Mouse (Mus musculus): Measurements from ENCODE around the gene Mfsd11. TPM values are rescaled to one million over a fixed set of nuclear protein-coding genes. Genes with fewer than 3 reads are reported as not detected.
"Not testable (repeated sequence)": the region's sequence is repeated elsewhere in the genome, so short reads cannot be mapped to it uniquely, and the experiment has no call there.

Mfsd11 gene
- polyA plus RNA-seq, 1 experiment from 2014 or later: 37.0 TPM

GRCm38 (mm10) chr11:116840748-116841147, 11.5 kb upstream of the Mfsd11 start:
- no peak for DNase-seq (ENCODE audit: low spot score)
- H3K9me3 ChIP-seq (ENCODE audit: control insufficient read depth, low read length): no peaks in the 10 kb centered on the region
- H3K4me3 ChIP-seq (ENCODE audit: low read depth, low read length): no peak overlapping the region
- H3K36me3 ChIP-seq (ENCODE audit: control insufficient read depth, insufficient read depth, low read length): peaks cover 25% of the 10 kb centered on the region
- H3K27me3 ChIP-seq (ENCODE audit: control insufficient read depth, insufficient read depth, low read length): no peaks in the 10 kb centered on the region
- H3K27ac ChIP-seq (ENCODE audit: low read depth, low read length): no peak overlapping the region
- no peak for ATAC-seq (ENCODE audit: low FRiP score)
- 0 out of 2 replicates have a peak overlapping the region, but pooled peaks have one; percentile 7 for H3K9ac ChIP-seq (ENCODE audit: low read depth, low read length)
- peak overlapping the region; percentile 69; the same call in 1 of the 2 replicates for H3K4me2 ChIP-seq (replicated peaks; ENCODE audit: low read depth, low read length)
- peaks cover 18% of the 10 kb centered on the region for H3K4me1 ChIP-seq (replicated peaks; ENCODE audit: control insufficient read depth, insufficient read depth, low read length)
- WGBS: 94% methylated on average over 4 of the region's 4 CpGs

- Histone ChIP-seq H3K4me3 (ENCODE audit: low read depth, low read length) (peak overlapping the region; percentile 86), H3K36me3 (ENCODE audit: control insufficient read depth, insufficient read depth, low read length) (peaks cover 10% of the 10 kb centered on the region), H3K27me3 (ENCODE audit: control insufficient read depth, insufficient read depth, low read length) (no peaks in the 10 kb centered on the region), H3K27ac (ENCODE audit: low read depth, low read length) (peak overlapping the region; percentile 99), H3K9ac (ENCODE audit: low read depth, low read length) (peak overlapping the region; percentile 86), H3K4me2 (replicated peaks; ENCODE audit: low read depth, low read length) (peak overlapping the region; percentile 69), H3K4me1 (replicated peaks; ENCODE audit: control insufficient read depth, insufficient read depth, low read length) (peaks cover 18% of the 10 kb centered on the region), H3K9me3 (ENCODE audit: control insufficient read depth, low read length) (no peaks in the 10 kb centered on the region)
- under 1% methylated on average over 72 of the region's 73 CpGs for WGBS
- DNase-seq (ENCODE audit: low spot score) (peak; percentile 79), ATAC-seq (ENCODE audit: low FRiP score) (peak; percentile 67)
These were observed 9.5 kb upstream of the Mfsd11 start for GRCm38 (mm10) chr11:116842531-116843260.

GRCm38 (mm10) chr11:116843261-116844233, 8.7 kb upstream of the Mfsd11 start, which contains the start of the genes Mettl23 and Jmjd6:
TSS of gene Mettl23 (plus strand) at chr11:116843278.
TSS of gene Jmjd6 (minus strand) at chr11:116843449.
- peak within 1 kb of the TSS; percentile 86 for H3K4me3 ChIP-seq (ENCODE audit: low read depth, low read length)
- 1% methylated on average over 68 of the region's 72 CpGs for WGBS

GRCm38 (mm10) chr11:116846593-116847181, 5.6 kb upstream of the Mfsd11 start:
- Histone ChIP-seq H3K4me2 (replicated peaks; ENCODE audit: low read depth, low read length) (no peak overlapping the region), H3K4me1 (replicated peaks; ENCODE audit: control insufficient read depth, insufficient read depth, low read length) (peaks cover 8% of the 10 kb centered on the region), H3K9me3 (ENCODE audit: control insufficient read depth, low read length) (no peaks in the 10 kb centered on the region), H3K9ac (ENCODE audit: low read depth, low read length) (no peak overlapping the region), H3K27ac (ENCODE audit: low read depth, low read length) (no peak overlapping the region), H3K36me3 (ENCODE audit: control insufficient read depth, insufficient read depth, low read length) (peaks cover 2% of the 10 kb centered on the region; the same call in 1 of the 2 replicates), H3K4me3 (ENCODE audit: low read depth, low read length) (no peak overlapping the region), H3K27me3 (ENCODE audit: control insufficient read depth, insufficient read depth, low read length) (no peaks in the 10 kb centered on the region)
- DNase-seq (ENCODE audit: low spot score) (no peak), ATAC-seq (ENCODE audit: low FRiP score) (no peak)
- 85% methylated on average over 4 of the region's 4 CpGs for WGBS

More at GRCm38 (mm10) chr11:116843261-116844233, 8.7 kb upstream of the Mfsd11 start, which contains the start of the genes Mettl23 and Jmjd6:
- DNase-seq (ENCODE audit: low spot score): peak; percentile 95
- H3K4me2 ChIP-seq (replicated peaks; ENCODE audit: low read depth, low read length): peak within 1 kb of the TSS; percentile 69
- ATAC-seq (ENCODE audit: low FRiP score): peak; percentile 95
- peak within 1 kb of the TSS; percentile 86 for H3K9ac ChIP-seq (ENCODE audit: low read depth, low read length)
- H3K9me3 ChIP-seq (ENCODE audit: control insufficient read depth, low read length): no peaks in the 10 kb centered on the region
- peaks cover 18% of the 10 kb centered on the region for H3K4me1 ChIP-seq (replicated peaks; ENCODE audit: control insufficient read depth, insufficient read depth, low read length)
- peaks cover 3% of the 10 kb centered on the region; the same call in 1 of the 2 replicates for H3K36me3 ChIP-seq (ENCODE audit: control insufficient read depth, insufficient read depth, low read length)
- H3K27ac ChIP-seq (ENCODE audit: low read depth, low read length): peak within 1 kb of the TSS; percentile 99
- H3K27me3 ChIP-seq (ENCODE audit: control insufficient read depth, insufficient read depth, low read length): no peaks in the 10 kb centered on the region

- 96% methylated on average over 3 of the region's 3 CpGs for WGBS
- DNase-seq (ENCODE audit: low spot score) (no peak), ATAC-seq (ENCODE audit: low FRiP score) (no peak)
- H3K27ac ChIP-seq (ENCODE audit: low read depth, low read length): no peak overlapping the region
- no peaks in the 10 kb centered on the region for H3K27me3 ChIP-seq (ENCODE audit: control insufficient read depth, insufficient read depth, low read length)
- H3K9me3 ChIP-seq (ENCODE audit: control insufficient read depth, low read length): no peaks in the 10 kb centered on the region
- H3K4me2 ChIP-seq (replicated peaks; ENCODE audit: low read depth, low read length): no peak overlapping the region
- no peak overlapping the region for H3K4me3 ChIP-seq (ENCODE audit: low read depth, low read length)
- peaks cover 2% of the 10 kb centered on the region; the same call in 1 of the 2 replicates for H3K36me3 ChIP-seq (ENCODE audit: control insufficient read depth, insufficient read depth, low read length)
- no peak overlapping the region for H3K9ac ChIP-seq (ENCODE audit: low read depth, low read length)
- peaks cover 8% of the 10 kb centered on the region for H3K4me1 ChIP-seq (replicated peaks; ENCODE audit: control insufficient read depth, insufficient read depth, low read length)
These were observed 4.8 kb upstream of the Mfsd11 start for GRCm38 (mm10) chr11:116847187-116848085.

GRCm38 (mm10) chr11:116848086-116848876, 4.0 kb upstream of the Mfsd11 start:
- H3K36me3 ChIP-seq (ENCODE audit: control insufficient read depth, insufficient read depth, low read length): peaks cover 2% of the 10 kb centered on the region; the same call in 1 of the 2 replicates
- H3K4me3 ChIP-seq (ENCODE audit: low read depth, low read length): no peak overlapping the region
- no peaks in the 10 kb centered on the region for H3K27me3 ChIP-seq (ENCODE audit: control insufficient read depth, insufficient read depth, low read length)
- H3K9ac ChIP-seq (ENCODE audit: low read depth, low read length): no peak overlapping the region
- ATAC-seq (ENCODE audit: low FRiP score): no peak
- no peak overlapping the region for H3K27ac ChIP-seq (ENCODE audit: low read depth, low read length)
- no peaks in the 10 kb centered on the region for H3K9me3 ChIP-seq (ENCODE audit: control insufficient read depth, low read length)
- H3K4me1 ChIP-seq (replicated peaks; ENCODE audit: control insufficient read depth, insufficient read depth, low read length): peaks cover 8% of the 10 kb centered on the region
- no peak overlapping the region for H3K4me2 ChIP-seq (replicated peaks; ENCODE audit: low read depth, low read length)
- 90% methylated on average over 5 of the region's 5 CpGs for WGBS
- no peak for DNase-seq (ENCODE audit: low spot score)

- DNase-seq (ENCODE audit: low spot score); H3K4me2 ChIP-seq (replicated peaks; ENCODE audit: low read depth, low read length); H3K9ac ChIP-seq (ENCODE audit: low read depth, low read length); H3K36me3 ChIP-seq (ENCODE audit: control insufficient read depth, insufficient read depth, low read length); H3K27ac ChIP-seq (ENCODE audit: low read depth, low read length); H3K4me1 ChIP-seq (replicated peaks; ENCODE audit: control insufficient read depth, insufficient read depth, low read length); H3K9me3 ChIP-seq (ENCODE audit: control insufficient read depth, low read length); ATAC-seq (ENCODE audit: low FRiP score); H3K4me3 ChIP-seq (ENCODE audit: low read depth, low read length); H3K27me3 ChIP-seq (ENCODE audit: control insufficient read depth, insufficient read depth, low read length): not testable (repeated sequence)
- WGBS: 87% methylated on average over 2 of the region's 2 CpGs
These were observed 3.4 kb upstream of the Mfsd11 start for GRCm38 (mm10) chr11:116848877-116849178.
